Mouse (Mus musculus) MEL (cell line): ENCODE measurements at regions not wholly inside any gene's neighbourhood (a gene's known extent, or its start where the extent isn't known, plus 50 kb on each side); places are given as distances from the start of the nearest gene placed in this dataset.

Source experiments
- CTCF ChIP-seq, 3 experiments: IDR thresholded peaks in 2 of 3; conservative IDR thresholded peaks in 1 of 3; 2 replicates each; pipeline ENCODE4 v1.5.1; 2011 to 2012; ENCODE audit warnings: low read length in 3 of 3, low read depth in 2 of 3, mild to moderate bottlenecking in 2 of 3, improper control_type of control experiment in 1 of 3, inconsistent platforms in 1 of 3, mixed read lengths in 1 of 3, moderate library complexity in 1 of 3; ENCODE audit not compliant: control insufficient read depth in 1 of 3, insufficient read depth in 1 of 3, poor library complexity in 1 of 3, severe bottlenecking in 1 of 3
- EP300 ChIP-seq, 2 experiments: IDR thresholded peaks; 2 replicates each; pipeline ENCODE4 v1.6.1; 2011; ENCODE audit warnings: improper control_type of control experiment in 2 of 2, low read length in 2 of 2, low read depth in 1 of 2, mild to moderate bottlenecking in 1 of 2
- GATA1 ChIP-seq: IDR thresholded peaks from 2 replicates; pipeline ENCODE4 v1.6.1; 2011; ENCODE audit warnings: low read depth, low read length, improper control_type of control experiment
- POLR2A ChIP-seq, 2 experiments: IDR thresholded peaks; 2 replicates each; pipeline ENCODE4 v1.6.1; 2011 to 2012; ENCODE audit warnings: low read length in 2 of 2, mild to moderate bottlenecking in 2 of 2, control low read depth in 1 of 2, improper control_type of control experiment in 1 of 2, low read depth in 1 of 2, moderate library complexity in 1 of 2; ENCODE audit not compliant: control insufficient read depth in 1 of 2, insufficient read depth in 1 of 2, poor library complexity in 1 of 2
- POLR2AphosphoS5 ChIP-seq: IDR thresholded peaks from 2 replicates; pipeline ENCODE4 v1.6.1; 2012; ENCODE audit warnings: low read depth, borderline replicate concordance, mild to moderate bottlenecking, inconsistent platforms, low read length, moderate library complexity, mixed read lengths
- SIN3A ChIP-seq: IDR thresholded peaks from 2 replicates; pipeline ENCODE4 v1.6.1; 2012; ENCODE audit warnings: low read length, improper control_type of control experiment, inconsistent platforms

DNA sequence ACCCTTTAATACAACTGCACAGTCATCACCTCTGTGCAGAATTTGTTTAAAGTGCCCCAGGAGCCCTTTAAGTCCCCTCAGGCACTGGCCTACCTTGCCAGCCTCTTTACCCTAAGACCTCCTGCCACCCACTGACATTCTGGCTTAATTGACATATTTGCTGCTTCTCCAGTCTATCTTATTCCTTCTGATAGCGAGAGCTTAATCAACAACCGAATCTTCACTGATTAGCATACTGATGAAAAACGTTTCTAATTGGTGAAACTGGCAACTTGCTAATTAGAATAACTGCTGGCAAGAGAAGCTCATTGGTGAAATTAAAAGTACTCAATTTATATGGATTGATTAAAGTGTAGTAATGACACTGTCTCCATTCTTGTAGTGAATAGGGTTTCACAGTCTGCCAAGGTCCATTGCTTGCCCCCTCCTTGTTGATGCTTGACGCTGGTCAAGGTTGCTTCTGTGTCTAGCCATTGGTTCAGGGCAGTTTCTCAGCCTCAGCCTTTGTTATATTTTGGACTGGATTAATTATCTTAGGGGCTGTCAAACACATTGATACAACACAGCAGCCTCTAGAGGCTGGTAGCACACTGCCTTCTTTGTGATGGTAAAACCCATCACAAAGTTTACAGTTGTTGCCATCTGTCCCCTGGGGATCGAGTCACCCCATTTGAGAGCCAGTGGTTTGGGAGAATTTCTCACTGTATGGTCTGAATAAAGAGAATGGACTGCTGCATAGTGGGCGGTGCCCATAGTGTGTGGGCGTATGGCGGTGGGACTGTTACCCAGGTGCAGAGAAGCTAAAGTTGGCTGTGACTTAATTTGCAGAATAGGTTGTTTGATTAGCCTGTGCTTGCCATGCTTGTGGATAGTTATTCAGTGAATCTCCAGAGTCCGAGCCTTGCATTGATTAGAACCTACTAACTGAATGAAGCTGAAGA lies 107.7 kb downstream of the Cdc42ep3 start:
- TF ChIP-seq CTCF (IDR thresholded peaks at IDR 0.05 in 2 of 3, conservative IDR thresholded peaks at IDR 0.05 in 1 of 3; ENCODE audit: control insufficient read depth in 1 of 3, insufficient read depth in 1 of 3, low read depth in 2 of 3, low read length in 3 of 3, poor library complexity in 1 of 3, severe bottlenecking in 1 of 3), result no peak
- no peak for TF ChIP-seq POLR2AphosphoS5
- TF ChIP-seq GATA1, result no peak
- TF ChIP-seq SIN3A, result no peak
- TF ChIP-seq POLR2A (IDR thresholded peaks at IDR 0.05; ENCODE audit: control insufficient read depth in 1 of 2, insufficient read depth in 1 of 2, low read depth in 1 of 2, low read length in 2 of 2, poor library complexity in 1 of 2), result no peak
- no peak for TF ChIP-seq EP300 (IDR thresholded peaks at IDR 0.05; ENCODE audit: low read depth in 1 of 2, low read length in 2 of 2)
